Comparison of ENCODE assay signal across 8 mouse cellular contexts in genomic region chr10:64089680-64090460, GRCm38 (mm10). TPM values are rescaled to one million over a fixed set of nuclear protein-coding genes. Genes with fewer than 3 reads are reported as not detected.
DNase-seq lines count a peak whose midpoint lies in the region; ATAC-seq and TF ChIP-seq lines count a peak whose summit lies in the region.

TSS of gene Lrrtm3 (minus strand) at chr10:64090277.

- H3K36me3 ChIP-seq in kidney, adult 2 months (ENCODE audit: control insufficient read depth, insufficient read depth, low read length) = no peaks in the 10 kb centered on the region
- no peaks in the 10 kb centered on the region for H3K36me3 ChIP-seq in midbrain, embryonic 14.5 days (ENCODE audit: control insufficient read depth, insufficient read depth, low read length)

- no peaks in the 10 kb centered on the region; the same call in 1 of the 2 replicates for H3K27me3 ChIP-seq in kidney, adult 2 months (replicated peaks; ENCODE audit: control insufficient read depth, insufficient read depth, low read length)
- peaks cover 7% of the 10 kb centered on the region; the same call in 1 of the 2 replicates for H3K27me3 ChIP-seq in midbrain, embryonic 14.5 days (ENCODE audit: control insufficient read depth, insufficient read depth, low read length)

- H3K9ac ChIP-seq in midbrain, embryonic 14.5 days (replicated peaks; ENCODE audit: low read length) = peak within 1 kb of the TSS; percentile 60

- H3K4me2 ChIP-seq in midbrain, embryonic 14.5 days (ENCODE audit: low read length) = peak within 1 kb of the TSS; percentile 86

- no peaks in the 10 kb centered on the region; the same call in 1 of the 2 replicates for H3K4me1 ChIP-seq in kidney, adult 2 months (ENCODE audit: control insufficient read depth, insufficient read depth, low read length)
- H3K4me1 ChIP-seq in midbrain, embryonic 14.5 days (ENCODE audit: control insufficient read depth, insufficient read depth, low read length) = peaks cover 5% of the 10 kb centered on the region; the same call in 1 of the 2 replicates

- no peak within 1 kb of the TSS for H3K4me3 ChIP-seq in kidney, adult 2 months (ENCODE audit: insufficient read depth, low read depth, low read length)
- H3K4me3 ChIP-seq in midbrain, embryonic 14.5 days (replicated peaks; ENCODE audit: low read depth, low read length) = peak within 1 kb of the TSS; percentile 53

- H3K9me3 ChIP-seq in midbrain, embryonic 14.5 days (ENCODE audit: control insufficient read depth, low read length) = no peaks in the 10 kb centered on the region

- DNase-seq in adrenal gland, postnatal 10 days = peak; percentile 66
- DNase-seq in embryo, embryonic 10 days (ENCODE audit: low spot score) = peak; percentile 92
- DNase-seq in heart, adult 18-20 months = peak; percentile 36 to 48
- peak; percentile 18 for DNase-seq in kidney, adult 2 months
- DNase-seq in left cerebral cortex, postnatal 4 days = peak; percentile 80
- DNase-seq in midbrain, embryonic 14.5 days = peak; percentile 93
- DNase-seq in telencephalon, adult 2 months (ENCODE audit: low read depth, low spot score) = peak; percentile 91

- ATAC-seq in midbrain, embryonic 14.5 days (ENCODE audit: low FRiP score, low TSS enrichment) = peak; percentile 90
- no peak for ATAC-seq in inflammation-experienced regulatory T-cells, adult 6 months

- TF ChIP-seq CTCF in kidney, adult 2 months (conservative IDR thresholded peaks at IDR 0.05; ENCODE audit: insufficient read depth, insufficient read length, low read depth, low read length) = no peak; the same call in 1 of the 2 replicates

- 3% methylated on average over 22 of the region's 22 CpGs for WGBS in kidney, adult 2 months
- under 1% methylated on average over 22 of the region's 22 CpGs for WGBS in midbrain, embryonic 14.5 days

- intact Hi-C loops in left cerebral cortex, postnatal 4 days (cut with DNase I) = no loop called here

- no peak within 1 kb of the TSS for H3K27ac ChIP-seq in kidney, adult 2 months (ENCODE audit: insufficient read depth, low read depth, low read length)
- H3K27ac ChIP-seq in midbrain, embryonic 14.5 days (replicated peaks; ENCODE audit: low read depth, low read length) = peak within 1 kb of the TSS; percentile 76

- TF ChIP-seq POLR2A in kidney, adult 2 months (IDR thresholded peaks at IDR 0.05; ENCODE audit: low read depth, low read length) = no peak

RNA-seq across cellular contexts. Expression of gene Lrrtm3, which starts in this region (rescaled TPM):
- under 1 TPM; 0.76 to 0.81 TPM for total RNA-seq in adrenal gland, postnatal 10 days (2021)
- under 1 TPM in 1 of 2 experiments, not detected in 1; 0.18 TPM for total RNA-seq in heart, adult 18-20 months (2021)
- polyA plus RNA-seq in kidney, adult 2 months (2012; rRNA removed) = not detected in 2 replicates
- total RNA-seq in left cerebral cortex, postnatal 4 days (2021) = 10 to 100 TPM; 39.5 to 45.9 TPM
- polyA plus RNA-seq in midbrain, embryonic 14.5 days (2014; fragmentation: Nextera tagmentation; extraction: Ambion mirVana) = 27.2 and 27.7 TPM in 2 replicates
- under 1 TPM in 1 of 3 experiments, not detected in 2; 0.23 TPM for polyA plus RNA-seq in inflammation-experienced regulatory T-cells, adult 6 months (2017; shearing (Covaris generic))

Comparison
In these comparisons a context has a peak if more than half of its experiments do, and no peak if none do; other contexts are left out.
1. RNA of gene Lrrtm3 (total RNA-seq): 39.5 to 45.9 TPM in left cerebral cortex, postnatal 4 days; 0.76 to 0.81 TPM in adrenal gland, postnatal 10 days and 0.18 TPM in heart, adult 18-20 months; every median in the first group is over 10 times any median in the second.
2. RNA of gene Lrrtm3 (polyA plus RNA-seq): 27.2 to 27.7 TPM in midbrain, embryonic 14.5 days; 0.23 TPM in inflammation-experienced regulatory T-cells, adult 6 months and not detected in kidney, adult 2 months; every median in the first group is over 10 times any median in the second.
3. Peak in DNase-seq in adrenal gland, postnatal 10 days; RNA of the gene not detected or under 1 TPM.
4. Peak in DNase-seq in heart, adult 18-20 months; RNA of the gene not detected or under 1 TPM.
5. Peak in DNase-seq in kidney, adult 2 months; RNA of the gene not detected or under 1 TPM.
6. DNase-seq: peak in every context shown above with its lines; median percentile 93 in midbrain, embryonic 14.5 days; 92 in embryo, embryonic 10 days; 91 in telencephalon, adult 2 months; 80 in left cerebral cortex, postnatal 4 days; 66 in adrenal gland, postnatal 10 days; 42 in heart, adult 18-20 months; 18 in kidney, adult 2 months.